Mouse (Mus musculus) effector memory CD4-positive, alpha-beta T cell, adult 5 months (primary cell): ENCODE data around the gene Negr1. TPM values are rescaled to one million over a fixed set of nuclear protein-coding genes. Genes with fewer than 3 reads are reported as not detected.

ENCODE experiments used
- polyA plus RNA-seq: library from polyadenylated mRNA; unstranded; fragments of 100-300 nt; shearing (Covaris generic); gene quantifications from one replicate; pipeline ENCODE4 v1.2.1, GENCODE M21; 2017

Negr1 gene
- not detected for polyA plus RNA-seq

GRCm38 (mm10) chr3:156561524-156562423 is at the start of gene Negr1:
Gene Negr1, plus strand, starts transcription at chr3:156561794.

